Mouse (Mus musculus) lung, embryonic 14.5 days (tissue): ENCODE data around the gene Sorbs1. TPM values are rescaled to one million over a fixed set of nuclear protein-coding genes. Genes with fewer than 3 reads are reported as not detected.
A peak's percentile ranks its signal among the peaks of the same experiment; 100 is the strongest.

Source experiments
- ATAC-seq: fragments of 200-750 bp; cut with Nextera tagmentation; 2 replicates; pipeline ENCODE4 v1.8.0; 2017; ENCODE audit warnings: mild to moderate bottlenecking, moderate TSS enrichment, moderate library complexity; ENCODE audit not compliant: insufficient read depth
- DNase-seq: peaks from one replicate; pipeline ENCODE4 v3.0.0-alpha.2; 2015
- H3K27ac ChIP-seq: fragments of 300-500 bp; sonication (generic); 2 replicates; pipeline ENCODE4 v1.5.1; 2014; ENCODE audit warnings: low read depth, mild to moderate bottlenecking, moderate library complexity
- H3K27me3 ChIP-seq: fragments of 300-500 bp; sonication (generic); 2 replicates; pipeline ENCODE4 v1.6.1; 2014; ENCODE audit warnings: low read length, control low read depth; ENCODE audit not compliant: insufficient read depth
- H3K36me3 ChIP-seq: fragments of 300-500 bp; sonication (generic); 2 replicates; pipeline ENCODE4 v1.6.1; 2014; ENCODE audit warnings: control low read depth; ENCODE audit not compliant: insufficient read depth
- H3K4me1 ChIP-seq: fragments of 300-500 bp; sonication (generic); 2 replicates; pipeline ENCODE4 v1.6.1; 2014; ENCODE audit warnings: antibody characterized with exemption, control low read depth; ENCODE audit not compliant: insufficient read depth
- H3K4me2 ChIP-seq: fragments of 300-500 bp; sonication (generic); 2 replicates; pipeline ENCODE4 v1.6.1; 2014; ENCODE audit warnings: mild to moderate bottlenecking
- H3K4me3 ChIP-seq: fragments of 300-500 bp; sonication (generic); 2 replicates; pipeline ENCODE4 v1.5.1; 2014; ENCODE audit warnings: low read depth, low read length
- H3K9ac ChIP-seq: fragments of 300-500 bp; sonication (generic); 2 replicates; pipeline ENCODE4 v1.6.1; 2014
- H3K9me3 ChIP-seq: fragments of 300-500 bp; sonication (generic); 2 replicates; pipeline ENCODE4 v1.6.1; 2016; ENCODE audit warnings: low read depth, low read length, control low read depth
- CTCF ChIP-seq: IDR thresholded peaks from 2 replicates; pipeline ENCODE4 v1.5.1; 2016; ENCODE audit warnings: antibody characterized with exemption, low read depth
- WGBS: fragments of 180-500 bp; shearing (Covaris S2); extraction: QIAGEN DNeasy Blood & Tissue Kit; methylation state at CpG from one replicate; pipeline ENCODE4 v1.1.7; 2014; 5-methylcytosine and 5-hydroxymethylcytosine counted together
- polyA plus RNA-seq: library from polyadenylated mRNA; unstranded; fragments of >200 nt; fragmentation: Nextera tagmentation; extraction: Ambion mirVana; gene quantifications from 2 replicates; pipeline ENCODE4 v1.2.1, GENCODE M21; 2014

Sorbs1 gene
- polyA plus RNA-seq, 1 experiment from 2014 or later = 46.6 TPM

DNA sequence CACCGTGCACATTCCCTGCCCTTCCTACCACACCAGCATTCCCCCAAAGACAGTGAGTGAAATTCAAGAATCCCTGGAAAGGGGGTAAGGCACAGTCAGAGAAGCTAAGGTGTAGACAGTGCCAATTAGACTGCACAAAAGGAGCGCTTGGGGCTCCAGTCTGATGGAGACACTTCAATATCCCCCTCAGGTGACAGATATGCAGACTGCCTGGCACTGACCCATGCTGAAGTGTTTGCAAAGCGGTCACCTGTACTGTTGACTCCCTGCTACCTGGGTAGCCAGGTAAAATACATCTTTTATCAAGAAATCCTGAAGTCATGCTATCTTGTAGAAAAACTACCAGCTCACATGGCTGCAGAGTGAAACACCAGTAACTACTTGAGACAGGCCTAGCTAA is 54.8 kb downstream of the Sorbs1 start:
- Histone ChIP-seq H3K36me3 (no peaks in the 10 kb centered on the region), H3K27me3 (no peaks in the 10 kb centered on the region), H3K27ac (no peak overlapping the region), H3K4me2 (no peak overlapping the region), H3K9ac (no peak overlapping the region), H3K4me1 (no peaks in the 10 kb centered on the region; the same call in 1 of the 2 replicates), H3K9me3 (no peaks in the 10 kb centered on the region), H3K4me3 (no peak overlapping the region)
- ATAC-seq (peak; percentile 57; the same call in 1 of the 2 replicates), DNase-seq (peak; percentile 21)
- TF ChIP-seq CTCF = no peak
- WGBS = 62% methylated on average over 3 of the region's 3 CpGs

DNA sequence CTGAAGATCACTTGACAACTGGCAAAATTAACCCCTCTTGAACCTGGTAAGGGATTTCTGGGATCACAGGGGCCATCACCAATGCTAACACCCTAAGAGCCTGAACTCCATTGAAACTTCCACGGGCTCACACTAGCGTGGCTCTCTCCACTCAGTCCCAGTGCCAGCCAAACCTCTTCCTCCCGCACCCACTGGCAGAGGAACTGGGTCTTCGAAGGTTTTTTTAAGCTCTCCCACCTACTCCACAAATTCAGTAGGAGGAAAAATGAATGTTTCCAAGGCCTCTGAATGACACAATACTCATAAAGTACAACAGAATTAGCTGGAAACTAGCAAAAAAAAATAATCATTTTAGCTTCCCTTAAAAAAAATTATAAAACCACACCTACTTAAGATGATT is 58.3 kb downstream of the Sorbs1 start:
- Histone ChIP-seq H3K4me3 (no peak overlapping the region), H3K27me3 (no peaks in the 10 kb centered on the region), H3K4me2 (no peak overlapping the region), H3K36me3 (no peaks in the 10 kb centered on the region), H3K4me1 (no peaks in the 10 kb centered on the region; the same call in 1 of the 2 replicates), H3K9ac (no peak overlapping the region), H3K9me3 (no peaks in the 10 kb centered on the region), H3K27ac (no peak overlapping the region)
- 85% methylated on average over 4 of the region's 4 CpGs for WGBS
- DNase-seq = no peak
- TF ChIP-seq CTCF = no peak
- ATAC-seq = no peak

DNA sequence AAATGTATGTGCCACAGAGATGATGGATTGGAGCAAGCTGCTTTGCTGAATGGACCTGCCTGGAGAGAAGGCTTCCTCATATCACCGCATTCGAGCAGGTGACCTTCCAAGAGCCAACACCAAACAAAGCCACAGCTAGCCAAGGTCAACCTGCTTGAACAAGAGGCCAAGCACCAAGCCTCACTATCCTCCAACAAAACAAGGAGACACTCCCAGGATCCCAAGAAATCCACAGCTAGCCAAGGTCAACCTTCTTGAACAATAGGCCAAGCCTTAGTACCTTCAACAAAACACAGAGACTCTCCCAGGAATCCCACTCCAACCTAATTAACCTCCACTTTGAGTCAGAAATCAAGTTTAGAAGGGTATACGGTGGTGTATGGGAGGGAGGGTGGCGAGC is 59.5 kb downstream of the Sorbs1 start:
- H3K9me3 ChIP-seq = no peaks in the 10 kb centered on the region
- H3K9ac ChIP-seq = no peak overlapping the region
- no peak overlapping the region for H3K4me2 ChIP-seq
- no peak overlapping the region for H3K4me3 ChIP-seq
- 92% methylated on average over 4 of the region's 4 CpGs for WGBS
- H3K27ac ChIP-seq = no peak overlapping the region
- ATAC-seq = no peak
- no peak for DNase-seq
- H3K4me1 ChIP-seq = no peaks in the 10 kb centered on the region; the same call in 1 of the 2 replicates
- TF ChIP-seq CTCF = no peak
- H3K27me3 ChIP-seq = no peaks in the 10 kb centered on the region
- H3K36me3 ChIP-seq = no peaks in the 10 kb centered on the region

DNA sequence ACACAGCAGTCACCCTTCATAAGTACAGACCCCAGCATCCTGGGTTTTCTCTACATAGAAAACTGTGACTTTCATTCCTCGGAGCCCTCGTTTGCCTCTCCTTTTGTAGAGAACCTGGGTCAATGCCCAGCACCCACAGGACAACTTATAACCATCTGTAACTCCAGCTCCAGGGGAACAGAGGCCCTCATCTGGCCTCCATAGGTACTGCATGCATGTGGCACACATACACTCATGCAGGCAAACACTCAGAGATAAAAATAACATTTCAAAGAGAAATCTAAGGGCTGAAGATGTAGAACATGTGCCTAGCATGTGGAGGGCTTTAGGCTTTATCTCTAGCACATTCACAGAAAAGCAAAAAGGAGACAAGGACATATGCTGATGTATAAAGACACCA is 61.4 kb downstream of the Sorbs1 start:
- no peaks in the 10 kb centered on the region for H3K4me1 ChIP-seq
- no peak for DNase-seq
- no peak for ATAC-seq
- no peaks in the 10 kb centered on the region for H3K36me3 ChIP-seq
- 95% methylated on average over 2 of the region's 2 CpGs for WGBS
- no peak overlapping the region for H3K27ac ChIP-seq
- no peaks in the 10 kb centered on the region for H3K27me3 ChIP-seq
- no peak overlapping the region for H3K4me2 ChIP-seq
- no peak overlapping the region for H3K4me3 ChIP-seq
- H3K9me3 ChIP-seq = no peaks in the 10 kb centered on the region
- TF ChIP-seq CTCF = peak; percentile 17; the same call in 1 of the 2 replicates
- H3K9ac ChIP-seq = no peak overlapping the region

DNA sequence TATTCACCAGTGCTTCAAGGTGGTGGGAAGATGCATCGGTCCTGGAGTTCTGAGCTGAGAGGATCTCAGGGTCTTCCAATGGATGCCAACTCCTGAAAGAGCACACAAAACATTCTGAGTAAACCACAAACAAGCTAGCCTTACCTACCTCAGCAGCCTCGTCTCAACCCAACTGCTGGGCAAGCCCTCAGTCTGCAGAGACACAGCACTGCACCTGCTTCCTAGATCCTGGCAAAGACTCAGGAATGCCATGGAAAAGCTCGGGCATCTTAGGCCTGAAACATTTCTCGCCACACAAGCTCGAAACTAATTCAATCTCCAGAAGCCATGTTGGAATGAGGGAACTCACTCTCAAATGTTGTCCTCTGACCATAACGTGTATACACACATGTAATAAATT is 62.3 kb downstream of the Sorbs1 start:
- 88% methylated on average over 6 of the region's 6 CpGs for WGBS
- TF ChIP-seq CTCF = no peak
- H3K27ac ChIP-seq = no peak overlapping the region
- H3K9me3 ChIP-seq = no peaks in the 10 kb centered on the region
- no peaks in the 10 kb centered on the region for H3K4me1 ChIP-seq
- H3K27me3 ChIP-seq = no peaks in the 10 kb centered on the region
- no peak overlapping the region for H3K4me2 ChIP-seq
- no peak for ATAC-seq
- no peaks in the 10 kb centered on the region for H3K36me3 ChIP-seq
- no peak overlapping the region for H3K9ac ChIP-seq
- DNase-seq = no peak
- no peak overlapping the region for H3K4me3 ChIP-seq

DNA sequence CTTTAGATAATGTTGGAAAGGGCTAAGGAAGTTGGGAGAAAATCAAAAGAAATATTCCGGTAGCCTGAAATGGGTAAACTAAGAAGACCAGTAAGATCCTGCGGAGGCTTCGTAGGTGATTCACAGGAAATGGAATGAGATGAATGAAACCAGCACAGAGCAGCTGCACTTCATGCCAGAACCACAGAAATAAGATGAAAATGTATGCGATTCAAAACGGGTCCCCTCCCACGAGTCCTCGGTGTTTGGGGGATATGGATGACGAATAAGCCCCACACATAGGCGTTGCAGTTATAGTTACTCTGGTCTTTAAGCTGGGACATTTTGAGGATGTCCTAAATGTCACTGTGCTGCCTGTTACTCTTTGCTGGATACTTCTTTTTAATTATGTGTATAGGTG is 67.1 kb downstream of the Sorbs1 start:
- Histone ChIP-seq H3K4me2 (no peak overlapping the region), H3K27me3 (no peaks in the 10 kb centered on the region), H3K27ac (no peak overlapping the region), H3K9ac (no peak overlapping the region), H3K9me3 (no peaks in the 10 kb centered on the region), H3K4me1 (no peaks in the 10 kb centered on the region), H3K36me3 (no peaks in the 10 kb centered on the region), H3K4me3 (no peak overlapping the region)
- DNase-seq (no peak), ATAC-seq (no peak)
- 91% methylated on average over 9 of the region's 9 CpGs for WGBS
- TF ChIP-seq CTCF = no peak

DNA sequence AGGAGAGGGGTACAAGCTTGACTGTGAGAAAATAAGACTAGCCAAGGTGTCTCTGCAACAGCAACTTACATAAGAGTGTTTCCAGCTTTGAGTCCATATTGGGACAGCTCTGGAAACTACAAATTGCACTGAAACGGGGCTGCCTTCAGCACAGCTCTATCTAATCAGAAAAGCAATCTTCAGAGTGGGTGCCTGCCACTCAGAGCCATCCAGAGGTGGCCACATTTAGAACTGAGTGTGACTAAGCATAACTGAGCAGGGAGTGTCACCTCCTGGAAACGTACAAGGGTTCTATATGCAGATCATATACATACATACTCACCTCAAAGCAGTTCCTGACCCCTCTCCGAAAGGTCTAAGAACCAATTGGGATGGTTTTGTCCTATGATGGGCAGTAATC is 71.2 kb downstream of the Sorbs1 start:
- WGBS = 65% methylated on average over 3 of the region's 3 CpGs

DNA sequence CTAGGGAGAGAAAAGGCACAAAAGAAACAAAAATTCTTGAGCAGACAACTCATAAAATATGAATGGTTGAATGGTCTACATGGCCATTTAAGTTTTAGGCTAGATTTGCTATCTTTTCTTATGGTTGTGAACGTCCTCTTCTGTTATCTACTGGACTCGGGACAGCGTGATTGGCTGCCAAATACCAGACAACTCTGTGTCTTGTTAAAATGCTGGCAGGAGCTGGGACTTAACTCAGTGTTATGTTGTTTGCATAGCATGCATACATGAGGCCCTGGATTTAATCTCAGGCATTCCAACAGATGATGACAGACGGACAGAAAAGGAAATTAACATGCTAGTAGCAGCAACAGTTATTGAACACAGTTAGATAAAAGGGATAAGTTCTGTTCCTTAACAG is 72.6 kb downstream of the Sorbs1 start:
- peak; percentile 59 for DNase-seq
- ATAC-seq = 0 out of 2 replicates have a peak, but pooled peaks have one; percentile 43
- no peak overlapping the region for H3K9ac ChIP-seq
- no peak overlapping the region for H3K27ac ChIP-seq
- no peak overlapping the region for H3K4me2 ChIP-seq
- H3K9me3 ChIP-seq = no peaks in the 10 kb centered on the region
- no peaks in the 10 kb centered on the region for H3K36me3 ChIP-seq
- no peak overlapping the region for H3K4me3 ChIP-seq
- WGBS = 38% methylated on average over 4 of the region's 4 CpGs
- TF ChIP-seq CTCF = no peak
- H3K27me3 ChIP-seq = no peaks in the 10 kb centered on the region
- H3K4me1 ChIP-seq = peaks cover 10% of the 10 kb centered on the region; the same call in 1 of the 2 replicates

More for the DNA sequence above, 71.2 kb downstream of the Sorbs1 start:
- Histone ChIP-seq H3K4me1 (peaks cover 10% of the 10 kb centered on the region; the same call in 1 of the 2 replicates), H3K4me3 (no peak overlapping the region), H3K27me3 (no peaks in the 10 kb centered on the region), H3K4me2 (no peak overlapping the region), H3K9me3 (no peaks in the 10 kb centered on the region), H3K9ac (no peak overlapping the region), H3K27ac (no peak overlapping the region), H3K36me3 (no peaks in the 10 kb centered on the region)
- DNase-seq (no peak), ATAC-seq (no peak)
- no peak for TF ChIP-seq CTCF
